Mouse (Mus musculus): Measurements from ENCODE around the gene Naf1. TPM values are rescaled to one million over a fixed set of nuclear protein-coding genes. Genes with fewer than 3 reads are reported as not detected.

The Naf1 gene
- 2.5 and 3.8 TPM in 2 replicates for polyA plus RNA-seq (2016; fragmentation: Nextera tagmentation; extraction: Ambion mirVana)

DNA sequence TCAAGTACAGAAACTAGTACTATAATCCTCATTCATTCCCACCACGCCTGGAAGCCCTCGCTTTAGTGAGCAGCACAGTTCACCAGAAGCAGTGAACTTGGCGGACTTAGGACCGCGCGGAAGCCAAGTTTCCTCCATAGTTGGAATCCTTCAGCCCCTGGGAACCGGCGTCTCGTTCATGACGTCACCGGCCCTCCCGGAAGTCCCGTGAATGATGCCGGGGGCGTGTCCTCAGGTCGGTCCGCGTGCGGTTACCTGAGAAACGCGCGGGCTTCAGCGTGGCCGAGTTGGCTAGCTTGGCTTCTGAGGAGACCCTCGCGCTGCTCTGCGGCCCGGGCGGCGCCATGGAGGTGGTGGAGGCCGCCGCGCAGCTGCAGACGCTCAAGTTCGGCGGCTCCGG, at the start of gene Naf1:
Naf1 (plus strand) TSS at position 195 of the 400 bp plus-strand sequence.
- under 1% methylated on average over 37 of the region's 37 CpGs for WGBS
- peak within 1 kb of the TSS; percentile 91 for H3K27ac ChIP-seq
- H3K4me1 ChIP-seq (replicated peaks), result peaks cover 20% of the 10 kb centered on the region
- H3K4me3 ChIP-seq, result peak within 1 kb of the TSS; percentile 80
- H3K27me3 ChIP-seq (ENCODE audit: insufficient read depth, poor library complexity, severe bottlenecking), result no peaks in the 10 kb centered on the region
- H3K36me3 ChIP-seq, result peaks cover 10% of the 10 kb centered on the region; the same call in 1 of the 2 replicates
- DNase-seq (ENCODE audit: low spot score), result peak; percentile 95
- no peaks in the 10 kb centered on the region for H3K9me3 ChIP-seq

GRCm38 (mm10) chr8:66860921-66861588, 1.0 kb downstream of the Naf1 start:
- WGBS, result under 1% methylated on average over 46 of the region's 46 CpGs
- Histone ChIP-seq H3K4me1 (replicated peaks) (peaks cover 20% of the 10 kb centered on the region), H3K27ac (peak overlapping the region; percentile 89), H3K9me3 (no peaks in the 10 kb centered on the region), H3K27me3 (ENCODE audit: insufficient read depth, poor library complexity, severe bottlenecking) (no peaks in the 10 kb centered on the region), H3K36me3 (peaks cover 20% of the 10 kb centered on the region; the same call in 1 of the 2 replicates), H3K4me3 (peak overlapping the region; percentile 80)
- peak; percentile 69 for DNase-seq (ENCODE audit: low spot score)

DNA sequence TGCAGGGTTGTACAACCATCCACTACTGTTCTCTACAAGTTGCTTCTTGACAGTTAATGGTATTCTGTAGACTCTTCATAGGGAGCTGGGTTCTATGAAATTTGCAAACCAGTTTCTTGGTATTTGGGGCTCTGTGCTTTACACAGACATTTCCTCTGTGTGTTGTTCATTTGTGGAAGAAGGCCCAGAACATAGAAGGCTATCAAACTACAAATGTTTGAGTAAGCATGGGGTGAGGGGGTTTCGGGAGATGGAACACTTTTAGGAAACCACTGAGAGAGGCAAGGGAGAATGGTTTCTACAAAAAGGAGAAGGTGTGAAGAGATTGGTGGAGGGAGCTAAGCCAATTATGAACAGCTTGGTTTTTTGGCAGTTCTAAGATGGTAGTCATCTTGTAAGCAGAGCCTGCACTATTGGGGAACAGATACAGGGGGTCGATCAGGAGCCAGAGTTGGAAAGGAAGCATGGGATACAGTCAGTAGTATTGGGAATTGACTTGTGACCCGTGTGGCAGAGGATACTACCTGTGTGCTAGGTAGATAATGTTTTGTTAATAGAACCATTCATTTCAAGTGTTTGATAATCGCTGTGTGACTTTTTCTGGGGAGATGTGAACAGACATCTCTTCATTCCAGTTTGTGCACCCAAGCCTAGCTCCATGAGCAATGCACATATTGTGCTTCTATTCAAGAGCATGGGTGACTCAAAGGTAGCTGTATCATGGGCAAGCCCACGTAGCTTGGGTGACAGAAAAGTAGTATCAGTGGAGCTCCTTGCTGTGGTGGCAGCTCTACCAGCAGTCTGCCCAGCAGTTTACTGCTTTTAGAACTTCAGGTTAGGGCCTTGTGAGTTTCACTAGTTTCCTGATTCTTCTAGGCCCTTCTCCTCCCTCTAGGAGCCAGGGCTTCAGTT, 1.8 kb downstream of the Naf1 start:
- no peak overlapping the region for H3K27ac ChIP-seq
- WGBS, result 54% methylated on average over 5 of the region's 5 CpGs
- peaks cover 28% of the 10 kb centered on the region for H3K36me3 ChIP-seq
- H3K4me1 ChIP-seq (replicated peaks), result peaks cover 20% of the 10 kb centered on the region
- no peaks in the 10 kb centered on the region for H3K27me3 ChIP-seq (ENCODE audit: insufficient read depth, poor library complexity, severe bottlenecking)
- H3K9me3 ChIP-seq, result no peaks in the 10 kb centered on the region
- DNase-seq (ENCODE audit: low spot score), result no peak
- peak overlapping the region; percentile 80 for H3K4me3 ChIP-seq

DNA sequence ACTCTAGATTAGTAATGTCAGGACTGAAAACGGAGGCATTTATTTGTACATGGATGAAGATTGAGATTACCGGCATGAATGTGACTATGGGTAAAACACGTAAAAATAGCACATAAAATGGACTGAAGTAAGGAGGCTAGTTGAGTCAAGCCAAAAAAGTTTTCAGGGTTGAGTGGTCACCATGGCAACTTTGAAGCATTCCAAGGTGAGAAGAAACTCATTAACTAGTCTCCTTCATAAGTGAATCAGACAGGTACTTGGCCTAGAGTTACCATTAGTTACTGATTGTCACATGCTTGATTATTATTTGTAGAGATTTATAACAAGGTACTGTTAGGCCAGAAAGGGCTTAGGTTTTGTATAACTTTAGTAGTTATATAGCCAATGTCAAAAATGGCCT, 3.7 kb downstream of the Naf1 start:
- Histone ChIP-seq H3K4me3 (no peak overlapping the region), H3K9me3 (no peaks in the 10 kb centered on the region), H3K36me3 (peaks cover 34% of the 10 kb centered on the region), H3K27me3 (ENCODE audit: insufficient read depth, poor library complexity, severe bottlenecking) (no peaks in the 10 kb centered on the region), H3K4me1 (replicated peaks) (peaks cover 20% of the 10 kb centered on the region), H3K27ac (no peak overlapping the region)
- no peak for DNase-seq (ENCODE audit: low spot score)
- 94% methylated on average over 3 of the region's 3 CpGs for WGBS

DNA sequence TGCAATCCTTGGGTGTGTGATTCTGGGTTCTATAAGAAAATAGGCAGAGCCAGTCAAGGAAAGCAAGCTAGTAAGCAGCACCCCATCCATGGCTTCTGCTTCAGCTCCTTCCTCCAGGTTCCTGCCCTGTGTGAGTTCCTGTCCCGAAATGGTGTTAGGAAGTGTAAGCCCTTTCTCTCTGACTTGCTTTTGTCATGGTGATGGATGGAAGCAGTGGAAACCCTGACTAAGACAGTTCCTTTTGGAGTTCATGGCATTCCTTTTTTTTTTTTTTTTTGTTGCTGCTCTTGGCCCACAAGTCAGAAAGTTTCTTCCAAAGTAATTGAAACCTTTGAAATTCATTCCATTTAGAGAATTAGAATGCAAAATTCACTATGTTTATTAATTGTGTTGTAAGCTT, 5.1 kb downstream of the Naf1 start:
- Histone ChIP-seq H3K27me3 (ENCODE audit: insufficient read depth, poor library complexity, severe bottlenecking) (no peaks in the 10 kb centered on the region), H3K4me1 (replicated peaks) (peaks cover 24% of the 10 kb centered on the region), H3K36me3 (peaks cover 34% of the 10 kb centered on the region), H3K9me3 (no peaks in the 10 kb centered on the region), H3K27ac (no peak overlapping the region), H3K4me3 (no peak overlapping the region)
- DNase-seq (ENCODE audit: low spot score), result no peak
- WGBS, result 63% methylated on average over 1 of the region's 1 CpGs

- Histone ChIP-seq H3K27ac (no peak overlapping the region), H3K36me3 (peaks cover 34% of the 10 kb centered on the region), H3K27me3 (ENCODE audit: insufficient read depth, poor library complexity, severe bottlenecking) (no peaks in the 10 kb centered on the region), H3K4me1 (replicated peaks) (peaks cover 8% of the 10 kb centered on the region; the same call in 1 of the 2 replicates), H3K4me3 (no peak overlapping the region), H3K9me3 (no peaks in the 10 kb centered on the region)
- DNase-seq (ENCODE audit: low spot score), result no peak
- 70% methylated on average over 3 of the region's 3 CpGs for WGBS
These were observed 7.7 kb downstream of the Naf1 start for GRCm38 (mm10) chr8:66867679-66868078.

GRCm38 (mm10) chr8:66869211-66869932, 9.4 kb downstream of the Naf1 start:
- 20% methylated on average over 1 of the region's 1 CpGs for WGBS
- Histone ChIP-seq H3K36me3 (peaks cover 31% of the 10 kb centered on the region), H3K4me1 (replicated peaks) (0 out of 2 replicates have a peak, but pooled peaks cover 3% of the 10 kb centered on the region), H3K4me3 (no peak overlapping the region), H3K9me3 (no peaks in the 10 kb centered on the region), H3K27ac (no peak overlapping the region), H3K27me3 (ENCODE audit: insufficient read depth, poor library complexity, severe bottlenecking) (no peaks in the 10 kb centered on the region)
- no peak for DNase-seq (ENCODE audit: low spot score)

DNA sequence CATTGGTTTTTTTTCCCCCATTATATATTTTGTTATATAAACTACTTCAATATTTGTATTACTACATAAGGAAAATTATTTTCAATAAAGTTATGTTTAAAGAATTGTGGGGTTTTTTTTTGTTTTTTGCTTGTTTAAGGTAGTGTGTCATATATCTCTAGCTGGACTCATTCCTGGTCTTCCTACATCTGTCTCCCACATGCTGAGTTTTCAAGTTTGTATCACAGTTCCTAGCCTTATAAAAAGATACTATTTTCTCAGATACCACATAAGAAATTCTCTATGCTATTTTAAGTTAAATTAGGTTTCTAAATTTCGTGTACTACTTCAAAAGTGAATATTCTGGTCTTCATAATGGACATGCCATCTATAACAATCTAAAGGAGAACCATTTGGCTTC, 23.8 kb downstream of the Naf1 start:
- no peaks in the 10 kb centered on the region for H3K27me3 ChIP-seq (ENCODE audit: insufficient read depth, poor library complexity, severe bottlenecking)
- no peaks in the 10 kb centered on the region for H3K9me3 ChIP-seq
- 73% methylated on average over 1 of the region's 1 CpGs for WGBS
- H3K4me1 ChIP-seq (replicated peaks), result no peaks in the 10 kb centered on the region
- H3K27ac ChIP-seq, result no peak overlapping the region
- H3K36me3 ChIP-seq, result peaks cover 21% of the 10 kb centered on the region
- no peak for DNase-seq (ENCODE audit: low spot score)
- H3K4me3 ChIP-seq, result no peak overlapping the region

GRCm38 (mm10) chr8:66891879-66892278, 31.9 kb downstream of the Naf1 start:
- H3K27ac ChIP-seq, result no peak overlapping the region
- H3K27me3 ChIP-seq (ENCODE audit: insufficient read depth, poor library complexity, severe bottlenecking), result no peaks in the 10 kb centered on the region
- 94% methylated on average over 2 of the region's 2 CpGs for WGBS
- no peaks in the 10 kb centered on the region for H3K4me1 ChIP-seq (replicated peaks)
- no peak for DNase-seq (ENCODE audit: low spot score)
- no peaks in the 10 kb centered on the region for H3K9me3 ChIP-seq
- H3K4me3 ChIP-seq, result no peak overlapping the region
- peaks cover 31% of the 10 kb centered on the region for H3K36me3 ChIP-seq

DNA sequence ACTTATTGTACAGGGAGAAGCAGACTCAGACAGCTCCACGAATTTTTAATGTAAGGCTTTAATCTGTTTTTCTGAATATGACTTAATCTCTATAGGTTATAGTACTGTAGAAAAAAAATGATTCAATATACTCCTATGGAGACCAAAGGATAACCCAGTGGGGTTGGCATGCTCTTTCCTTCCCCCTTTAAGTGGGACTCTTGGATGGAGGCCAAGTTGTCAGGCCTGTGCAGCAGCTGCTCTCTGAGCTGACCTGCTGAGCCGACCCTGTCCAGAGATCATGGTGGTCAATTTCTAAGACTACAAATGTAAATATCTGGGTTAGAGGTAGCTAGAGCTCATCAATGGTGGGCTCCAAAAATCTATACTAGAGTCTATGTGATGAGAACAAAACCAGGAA, 45.0 kb downstream of the Naf1 start:
- Histone ChIP-seq H3K9me3 (no peaks in the 10 kb centered on the region), H3K36me3 (no peaks in the 10 kb centered on the region), H3K27me3 (ENCODE audit: insufficient read depth, poor library complexity, severe bottlenecking) (no peaks in the 10 kb centered on the region), H3K4me3 (no peak overlapping the region), H3K4me1 (replicated peaks) (no peaks in the 10 kb centered on the region), H3K27ac (no peak overlapping the region)
- WGBS, result 81% methylated on average over 2 of the region's 2 CpGs
- DNase-seq (ENCODE audit: low spot score), result no peak

DNA sequence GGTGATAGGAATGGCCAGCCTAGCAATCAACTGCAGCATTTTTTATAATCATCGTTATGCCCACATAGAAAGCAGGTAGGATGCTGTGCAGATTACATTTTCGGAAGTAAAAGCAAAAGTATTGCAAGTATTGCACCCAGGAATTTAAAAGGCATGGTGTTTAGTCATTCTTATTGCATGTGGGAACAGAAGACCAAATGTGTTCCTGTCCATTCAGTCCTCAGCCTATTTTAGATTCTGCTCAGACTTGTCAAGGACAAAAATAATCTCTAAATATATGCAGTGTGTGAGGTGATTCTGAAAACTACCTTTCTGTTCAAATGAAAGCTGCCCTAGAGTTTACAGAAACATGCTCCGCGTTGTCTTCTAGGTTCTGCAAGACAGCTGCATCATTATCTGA, 45.5 kb downstream of the Naf1 start:
- 92% methylated on average over 4 of the region's 4 CpGs for WGBS
- no peak overlapping the region for H3K4me3 ChIP-seq
- no peaks in the 10 kb centered on the region for H3K36me3 ChIP-seq
- H3K9me3 ChIP-seq, result no peaks in the 10 kb centered on the region
- DNase-seq (ENCODE audit: low spot score), result no peak
- no peaks in the 10 kb centered on the region for H3K4me1 ChIP-seq (replicated peaks)
- H3K27ac ChIP-seq, result no peak overlapping the region
- H3K27me3 ChIP-seq (ENCODE audit: insufficient read depth, poor library complexity, severe bottlenecking), result no peaks in the 10 kb centered on the region

GRCm38 (mm10) chr8:66906116-66906515, 46.1 kb downstream of the Naf1 start:
- H3K36me3 ChIP-seq, result no peaks in the 10 kb centered on the region
- no peaks in the 10 kb centered on the region for H3K27me3 ChIP-seq (ENCODE audit: insufficient read depth, poor library complexity, severe bottlenecking)
- WGBS, result 91% methylated on average over 8 of the region's 8 CpGs
- no peak for DNase-seq (ENCODE audit: low spot score)
- no peak overlapping the region for H3K4me3 ChIP-seq
- H3K27ac ChIP-seq, result no peak overlapping the region
- no peaks in the 10 kb centered on the region for H3K4me1 ChIP-seq (replicated peaks)
- no peaks in the 10 kb centered on the region for H3K9me3 ChIP-seq

Measured in hindbrain, embryonic 10.5 days (tissue).